In genomic region chr10:41830851-41831522, GRCm38 (mm10) we compare ENCODE assay signal across 9 mouse cellular contexts. TPM values are rescaled to one million over a fixed set of nuclear protein-coding genes. Genes with fewer than 3 reads are reported as not detected.
DNase-seq lines count a peak whose midpoint lies in the region; ATAC-seq lines count a peak whose summit lies in the region.
"Had no signal": no experiment of that assay in that cellular context is flagged by ENCODE, and none has a peak within 500 bp of the region (broad histone marks: within the 10 kb centered on the region; RNA-seq: fewer than 3 reads in every experiment).

No protein-coding gene starts in this region.

- H3K9ac ChIP-seq in forebrain, embryonic 11.5 days (ENCODE audit: low read length), result no peak overlapping the region
- peak overlapping the region; percentile 46; the same call in 1 of the 2 replicates for H3K9ac ChIP-seq in heart, embryonic 16.5 days (ENCODE audit: low read length)
- H3K9ac ChIP-seq: lung, embryonic 15.5 days had no signal

- H3K27ac ChIP-seq in forebrain, embryonic 11.5 days (ENCODE audit: low read depth, low read length), result no peak overlapping the region
- no peak overlapping the region for H3K27ac ChIP-seq in forebrain, embryonic 10.5 days
- H3K27ac ChIP-seq in embryonic facial prominence, embryonic 10.5 days (replicated peaks), result no peak overlapping the region
- peak overlapping the region; percentile 62 for H3K27ac ChIP-seq in heart, embryonic 16.5 days (ENCODE audit: low read length)
- H3K27ac ChIP-seq: lung, embryonic 15.5 days had no signal

- no peaks in the 10 kb centered on the region for H3K36me3 ChIP-seq in forebrain, embryonic 11.5 days (ENCODE audit: control insufficient read depth, insufficient read depth, low read length)
- H3K36me3 ChIP-seq in forebrain, embryonic 10.5 days (replicated peaks), result no peaks in the 10 kb centered on the region
- no peaks in the 10 kb centered on the region for H3K36me3 ChIP-seq in embryonic facial prominence, embryonic 10.5 days (replicated peaks)
- H3K36me3 ChIP-seq in heart, embryonic 16.5 days (ENCODE audit: control insufficient read depth, insufficient read depth), result no peaks in the 10 kb centered on the region
- H3K36me3 ChIP-seq: lung, embryonic 15.5 days had no signal

- 55% methylated on average over 9 of the region's 9 CpGs for WGBS in forebrain, embryonic 11.5 days
- 53% methylated on average over 9 of the region's 9 CpGs for WGBS in forebrain, embryonic 10.5 days
- WGBS in embryonic facial prominence, embryonic 10.5 days, result 50% methylated on average over 9 of the region's 9 CpGs
- WGBS in heart, embryonic 16.5 days, result 51% methylated on average over 9 of the region's 9 CpGs

- ATAC-seq in forebrain, embryonic 11.5 days (replicated peaks; ENCODE audit: low FRiP score), result no peak
- peak; percentile 53; the same call in 1 of the 2 replicates for ATAC-seq in heart, embryonic 16.5 days (replicated peaks; ENCODE audit: extremely low read depth, insufficient read depth, low FRiP score)

- H3K9me3 ChIP-seq in forebrain, embryonic 11.5 days (ENCODE audit: control insufficient read depth, low read length), result no peaks in the 10 kb centered on the region
- H3K9me3 ChIP-seq in forebrain, embryonic 10.5 days, result no peaks in the 10 kb centered on the region
- no peaks in the 10 kb centered on the region for H3K9me3 ChIP-seq in embryonic facial prominence, embryonic 10.5 days
- no peaks in the 10 kb centered on the region for H3K9me3 ChIP-seq in heart, embryonic 16.5 days (replicated peaks; ENCODE audit: control insufficient read depth, low read length)
- H3K9me3 ChIP-seq: lung, embryonic 15.5 days had no signal

- no peak overlapping the region for H3K4me2 ChIP-seq in forebrain, embryonic 11.5 days (ENCODE audit: low read depth, low read length, severe bottlenecking)
- no peak overlapping the region; the same call in 1 of the 2 replicates for H3K4me2 ChIP-seq in heart, embryonic 16.5 days (ENCODE audit: low read depth, low read length)
- H3K4me2 ChIP-seq: lung, embryonic 15.5 days had no signal

- H3K4me1 ChIP-seq in forebrain, embryonic 11.5 days (replicated peaks; ENCODE audit: control insufficient read depth, insufficient read depth, low read length), result no peaks in the 10 kb centered on the region
- no peaks in the 10 kb centered on the region; the same call in 1 of the 2 replicates for H3K4me1 ChIP-seq in forebrain, embryonic 10.5 days
- H3K4me1 ChIP-seq in embryonic facial prominence, embryonic 10.5 days, result peaks cover 8% of the 10 kb centered on the region
- H3K4me1 ChIP-seq in heart, embryonic 16.5 days (ENCODE audit: control insufficient read depth, insufficient read depth, low read length), result peaks cover 16% of the 10 kb centered on the region
- H3K4me1 ChIP-seq: lung, embryonic 15.5 days had no signal

- no peaks in the 10 kb centered on the region for H3K27me3 ChIP-seq in forebrain, embryonic 11.5 days (ENCODE audit: control insufficient read depth, insufficient read depth, low read length)
- H3K27me3 ChIP-seq in forebrain, embryonic 10.5 days (ENCODE audit: poor library complexity, severe bottlenecking), result no peaks in the 10 kb centered on the region
- no peaks in the 10 kb centered on the region for H3K27me3 ChIP-seq in embryonic facial prominence, embryonic 10.5 days (replicated peaks; ENCODE audit: low read depth, poor library complexity, severe bottlenecking)
- no peaks in the 10 kb centered on the region for H3K27me3 ChIP-seq in heart, embryonic 16.5 days (ENCODE audit: control insufficient read depth, insufficient read depth, low read length)
- H3K27me3 ChIP-seq: lung, embryonic 15.5 days had no signal

- no peak overlapping the region for H3K4me3 ChIP-seq in forebrain, embryonic 11.5 days (ENCODE audit: low read depth, low read length)
- no peak overlapping the region for H3K4me3 ChIP-seq in forebrain, embryonic 10.5 days
- H3K4me3 ChIP-seq in embryonic facial prominence, embryonic 10.5 days, result no peak overlapping the region
- H3K4me3 ChIP-seq in heart, embryonic 16.5 days (ENCODE audit: low read length), result no peak overlapping the region
- H3K4me3 ChIP-seq: lung, embryonic 15.5 days had no signal

- peak; percentile 62 for DNase-seq in forebrain, embryonic 11.5 days (ENCODE audit: low spot score)
- DNase-seq in forebrain, embryonic 10.5 days (ENCODE audit: extremely low spot score, low spot score), result no peak
- DNase-seq in adrenal gland, postnatal 25 days, result peak; percentile 46
- DNase-seq in embryonic facial prominence, embryonic 10.5 days (ENCODE audit: low spot score), result peak; percentile 34
- DNase-seq in layer of hippocampus, adult 18-20 months (ENCODE audit: low spot score in 2 of 2), result peak; percentile 42 to 86
- DNase-seq in lung, postnatal 36 days, result peak; percentile 85
- DNase-seq in right cerebral cortex, adult 2 months (ENCODE audit: low spot score in 2 of 2), result peak; percentile 80 to 84

RNA-seq across cellular contexts. Expression of gene Sesn1, which starts 21.3 kb away (rescaled TPM):
- polyA plus RNA-seq in forebrain, embryonic 11.5 days (2014; fragmentation: Nextera tagmentation; extraction: Ambion mirVana), result 22.3 and 22.5 TPM in 2 replicates
- 16.0 and 18.4 TPM in 2 replicates for polyA plus RNA-seq in forebrain, embryonic 10.5 days (2016; fragmentation: Nextera tagmentation; extraction: Ambion mirVana)
- 16.3 and 21.5 TPM in 2 replicates for total RNA-seq in adrenal gland, postnatal 25 days (2021)
- 18.5 and 23.3 TPM in 2 replicates for polyA plus RNA-seq in embryonic facial prominence, embryonic 10.5 days (2016; fragmentation: Nextera tagmentation; extraction: Ambion mirVana)
- 40.7 and 45.2 TPM in 2 replicates for polyA plus RNA-seq in heart, embryonic 16.5 days (2015; fragmentation: Nextera tagmentation; extraction: Ambion mirVana)
- 10 to 100 TPM; 54.1 to 55.6 TPM for total RNA-seq in layer of hippocampus, adult 18-20 months (2021)

RNA-seq across cellular contexts. Expression of gene Cep57l1, which starts 21.3 kb away (rescaled TPM):
- 25.8 and 27.1 TPM in 2 replicates for polyA plus RNA-seq in forebrain, embryonic 11.5 days (2014; fragmentation: Nextera tagmentation; extraction: Ambion mirVana)
- polyA plus RNA-seq in forebrain, embryonic 10.5 days (2016; fragmentation: Nextera tagmentation; extraction: Ambion mirVana), result 26.4 and 27.2 TPM in 2 replicates
- total RNA-seq in adrenal gland, postnatal 25 days (2021), result 10.1 and 11.8 TPM in 2 replicates
- 23.5 and 24.1 TPM in 2 replicates for polyA plus RNA-seq in embryonic facial prominence, embryonic 10.5 days (2016; fragmentation: Nextera tagmentation; extraction: Ambion mirVana)
- 18.8 and 22.6 TPM in 2 replicates for polyA plus RNA-seq in heart, embryonic 16.5 days (2015; fragmentation: Nextera tagmentation; extraction: Ambion mirVana)
- 1 to 10 TPM; 5.5 to 6.6 TPM for total RNA-seq in layer of hippocampus, adult 18-20 months (2021)
